Mouse (Mus musculus): Measurements from ENCODE around the gene Brca2. TPM values are rescaled to one million over a fixed set of nuclear protein-coding genes. Genes with fewer than 3 reads are reported as not detected.
"Not testable (repeated sequence)": the region's sequence is repeated elsewhere in the genome, so short reads cannot be mapped to it uniquely, and the experiment has no call there.

Brca2 gene
- 3.2 to 4.2 TPM (median 3.7 TPM) in 3 replicates for total RNA-seq (2017)

GRCm38 (mm10) chr5:150521937-150522866 is at the start of gene Brca2:
Gene Brca2, plus strand, starts transcription at chr5:150522630.
- ATAC-seq (replicated peaks; ENCODE audit: insufficient number of reproducible peaks, low FRiP score, low TSS enrichment, poor library complexity, severe bottlenecking) = peak; percentile 69

GRCm38 (mm10) chr5:150477364-150477763 is 45.1 kb upstream of the Brca2 start:
- no peak for ATAC-seq (replicated peaks; ENCODE audit: insufficient number of reproducible peaks, low FRiP score, low TSS enrichment, poor library complexity, severe bottlenecking)

DNA sequence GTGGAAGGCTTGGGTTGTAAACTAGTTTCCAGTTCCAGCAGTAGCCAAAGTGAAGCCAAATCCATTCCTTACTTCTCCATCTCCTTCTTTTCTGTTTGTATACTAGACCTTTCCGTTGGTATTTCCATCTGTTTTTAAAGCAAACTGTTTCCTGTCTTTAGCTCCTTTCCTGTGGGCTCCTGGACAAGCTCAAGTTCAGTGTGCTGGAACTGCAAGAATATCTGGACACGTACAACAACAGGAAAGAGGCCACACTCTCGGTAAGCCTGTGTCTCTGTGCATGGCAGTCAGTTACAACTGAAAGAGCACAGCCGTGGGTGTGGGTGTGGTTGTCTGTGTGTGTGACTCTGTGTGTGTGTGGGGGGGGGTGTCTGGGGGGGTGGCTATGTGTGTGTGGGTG is 43.8 kb upstream of the Brca2 start:
- ATAC-seq (replicated peaks; ENCODE audit: insufficient number of reproducible peaks, low FRiP score, low TSS enrichment, poor library complexity, severe bottlenecking) = no peak

- ATAC-seq (replicated peaks; ENCODE audit: insufficient number of reproducible peaks, low FRiP score, low TSS enrichment, poor library complexity, severe bottlenecking) = no peak
Measured at GRCm38 (mm10) chr5:150485198-150485597, 37.2 kb upstream of the Brca2 start.

GRCm38 (mm10) chr5:150490285-150490684 is 32.1 kb upstream of the Brca2 start:
- no peak for ATAC-seq (replicated peaks; ENCODE audit: insufficient number of reproducible peaks, low FRiP score, low TSS enrichment, poor library complexity, severe bottlenecking)

DNA sequence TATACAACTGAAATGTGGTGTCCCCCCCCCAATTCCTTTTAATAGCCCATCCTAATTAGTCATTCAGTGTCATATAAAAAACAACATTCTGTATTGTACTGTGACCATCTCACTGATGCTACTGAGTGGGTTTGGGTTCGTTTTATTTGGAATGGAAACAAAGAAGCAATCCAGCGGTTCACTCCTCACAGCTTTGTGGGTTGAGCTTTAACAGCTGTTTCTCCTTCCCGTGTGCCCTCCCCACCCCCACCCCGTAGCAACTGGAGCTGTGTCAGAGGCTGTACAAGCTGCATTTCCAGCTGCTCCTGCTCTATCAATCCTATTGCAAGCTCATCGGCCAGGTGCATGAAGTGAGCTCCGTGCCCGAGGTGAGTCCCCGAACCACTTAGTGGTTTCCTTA is 31.6 kb upstream of the Brca2 start:
- ATAC-seq (replicated peaks; ENCODE audit: insufficient number of reproducible peaks, low FRiP score, low TSS enrichment, poor library complexity, severe bottlenecking) = no peak

DNA sequence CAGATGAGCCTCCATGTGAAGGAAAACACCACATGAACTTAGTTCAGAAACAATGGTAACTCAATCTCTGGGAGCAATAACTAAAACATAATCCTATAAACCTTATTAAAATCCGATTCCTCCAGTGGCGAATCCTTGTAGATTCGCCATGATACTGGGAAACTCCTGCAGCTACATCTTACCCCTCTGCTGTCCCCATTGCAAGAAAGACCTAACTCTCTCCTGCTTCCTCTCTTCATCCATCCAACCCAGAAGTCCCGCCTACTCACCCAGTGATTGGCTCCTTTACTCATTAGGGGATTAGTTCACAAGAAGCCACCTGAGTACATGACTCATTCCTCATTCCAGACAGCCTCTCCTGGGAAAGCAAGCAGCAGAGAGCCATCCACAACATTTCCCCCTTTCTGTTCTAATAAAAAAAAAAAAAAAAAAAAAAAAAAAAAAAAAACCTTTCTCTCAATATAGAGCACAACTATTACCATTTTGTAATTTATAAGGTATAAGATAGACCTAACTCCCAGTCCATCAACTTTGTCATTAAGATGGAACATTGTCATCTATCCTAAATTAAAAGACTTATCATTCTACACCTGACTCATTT is 30.8 kb upstream of the Brca2 start:
- not testable (repeated sequence) for ATAC-seq (replicated peaks; ENCODE audit: insufficient number of reproducible peaks, low FRiP score, low TSS enrichment, poor library complexity, severe bottlenecking)

- peak; percentile 66; the same call in 1 of the 2 replicates for ATAC-seq (replicated peaks; ENCODE audit: insufficient number of reproducible peaks, low FRiP score, low TSS enrichment, poor library complexity, severe bottlenecking)
Measured at GRCm38 (mm10) chr5:150495792-150496191, 26.6 kb upstream of the Brca2 start.

DNA sequence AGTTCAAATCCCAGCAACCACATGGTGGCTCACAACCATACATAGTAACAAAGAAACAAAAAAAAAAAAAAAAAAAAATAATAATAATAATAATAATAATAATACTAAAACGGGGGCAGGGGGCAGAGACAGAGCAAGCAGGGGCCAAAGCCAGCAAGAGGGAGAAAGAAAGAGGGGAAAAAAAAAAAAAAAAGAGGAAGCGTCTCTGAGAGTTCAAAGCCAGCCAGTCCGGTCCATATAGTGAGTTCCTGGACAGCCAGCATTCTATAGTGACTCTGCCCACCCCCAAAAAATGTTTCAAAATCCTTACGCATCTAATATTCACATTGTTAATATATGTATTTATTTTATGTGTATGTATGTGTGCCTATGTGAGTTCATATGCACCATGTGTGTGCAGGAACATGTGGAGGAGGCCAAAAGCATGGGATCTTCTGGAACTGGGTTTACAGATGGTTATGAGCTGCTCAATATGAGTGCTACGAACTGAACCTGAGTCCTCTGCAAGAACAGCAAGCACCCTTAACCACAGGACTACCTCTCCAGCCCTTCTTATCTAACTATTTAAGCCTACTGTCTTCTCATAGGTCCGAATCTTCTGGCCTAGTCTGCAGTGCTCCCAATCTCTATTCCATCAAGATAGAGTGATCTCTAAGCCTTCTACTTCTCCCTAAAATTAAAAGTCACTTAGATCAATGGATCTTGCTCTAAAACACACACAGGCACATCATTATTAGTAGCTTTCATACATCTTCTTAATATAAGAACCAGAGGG is 11.8 kb upstream of the Brca2 start:
- ATAC-seq (replicated peaks; ENCODE audit: insufficient number of reproducible peaks, low FRiP score, low TSS enrichment, poor library complexity, severe bottlenecking) = no peak

DNA sequence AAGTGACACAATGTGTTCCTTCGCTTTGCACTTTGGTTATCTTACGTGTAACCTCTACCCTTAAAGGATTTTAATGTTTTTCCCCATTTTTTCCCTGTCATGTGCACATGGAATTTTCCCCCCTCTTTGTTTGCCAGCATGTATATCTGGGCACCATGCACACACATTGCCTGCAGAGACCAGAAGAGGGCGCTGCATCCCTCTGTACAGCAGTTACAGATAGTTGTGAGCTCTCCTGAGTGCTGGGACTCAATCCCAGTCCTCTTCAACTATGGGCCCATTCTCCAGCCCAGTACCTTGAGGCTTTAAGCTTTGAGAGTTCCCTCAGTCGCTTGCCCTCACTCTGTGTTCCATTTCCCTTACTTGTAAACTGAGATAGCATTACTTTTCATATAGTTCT is 9.2 kb upstream of the Brca2 start:
- ATAC-seq (replicated peaks; ENCODE audit: insufficient number of reproducible peaks, low FRiP score, low TSS enrichment, poor library complexity, severe bottlenecking) = no peak

DNA sequence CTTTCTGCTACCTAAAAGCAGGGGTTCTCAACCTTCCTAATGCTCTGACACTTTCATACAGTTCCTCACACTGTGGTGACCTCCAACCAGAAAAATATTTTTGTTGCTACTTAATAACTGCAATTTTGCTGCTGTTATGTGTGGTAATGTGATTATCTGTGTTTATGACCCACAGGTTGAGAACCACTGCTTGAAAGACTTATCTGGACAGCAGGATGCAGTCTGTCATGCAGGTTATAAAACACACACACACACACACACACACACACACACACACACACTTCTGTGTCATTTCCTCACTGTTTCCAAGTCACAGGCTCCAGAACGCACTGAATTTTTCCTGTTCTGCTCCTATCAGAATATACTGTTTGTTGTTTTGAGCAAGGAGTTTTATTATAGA is 8.4 kb upstream of the Brca2 start:
- no peak for ATAC-seq (replicated peaks; ENCODE audit: insufficient number of reproducible peaks, low FRiP score, low TSS enrichment, poor library complexity, severe bottlenecking)

- no peak for ATAC-seq (replicated peaks; ENCODE audit: insufficient number of reproducible peaks, low FRiP score, low TSS enrichment, poor library complexity, severe bottlenecking)
Measured at GRCm38 (mm10) chr5:150518064-150518463, 4.4 kb upstream of the Brca2 start, which contains the start of gene Zar1l. Gene Zar1l, minus strand, starts transcription at chr5:150518164.

GRCm38 (mm10) chr5:150519551-150519950 is 2.9 kb upstream of the Brca2 start:
- ATAC-seq (replicated peaks; ENCODE audit: insufficient number of reproducible peaks, low FRiP score, low TSS enrichment, poor library complexity, severe bottlenecking) = no peak

DNA sequence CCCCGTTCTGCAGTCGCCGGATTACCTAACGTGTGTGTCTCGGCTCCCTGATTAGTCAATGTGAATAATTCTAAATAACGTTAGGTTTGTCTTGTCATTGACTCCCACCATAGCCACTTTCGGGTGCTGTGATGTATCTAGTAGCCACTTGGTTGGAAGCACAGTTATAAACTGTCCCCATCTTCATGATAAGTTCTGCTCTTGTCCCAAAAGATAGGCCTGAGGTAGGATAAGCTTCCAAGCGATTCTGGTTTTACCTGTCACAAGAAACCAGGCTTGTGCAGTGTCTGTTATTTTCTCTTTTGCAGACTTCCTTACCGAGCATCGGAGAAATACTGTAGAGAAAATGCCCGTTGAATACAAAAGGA is 421 bp downstream of the Brca2 start:
- ATAC-seq (replicated peaks; ENCODE audit: insufficient number of reproducible peaks, low FRiP score, low TSS enrichment, poor library complexity, severe bottlenecking) = peak; percentile 16; the same call in 1 of the 2 replicates

DNA sequence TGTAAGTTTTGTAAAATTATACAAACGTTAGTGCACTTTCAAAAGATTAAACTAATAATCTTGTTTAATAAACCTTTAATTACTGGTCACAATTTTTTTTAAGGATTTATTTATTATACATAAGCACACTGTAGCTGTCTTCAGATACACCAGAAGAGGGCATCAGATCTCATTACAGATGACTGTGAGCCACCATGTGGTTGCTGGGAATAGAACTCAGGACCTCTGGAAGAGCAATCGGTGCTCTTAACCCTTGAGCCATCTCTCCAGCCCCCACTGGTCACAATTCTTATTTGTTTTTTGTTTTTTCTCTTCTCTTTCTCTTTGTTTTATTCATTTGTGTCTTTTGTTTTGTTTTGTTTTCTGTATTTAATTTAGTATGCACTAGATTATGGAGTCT is 2.8 kb downstream of the Brca2 start:
- ATAC-seq (replicated peaks; ENCODE audit: insufficient number of reproducible peaks, low FRiP score, low TSS enrichment, poor library complexity, severe bottlenecking) = no peak

DNA sequence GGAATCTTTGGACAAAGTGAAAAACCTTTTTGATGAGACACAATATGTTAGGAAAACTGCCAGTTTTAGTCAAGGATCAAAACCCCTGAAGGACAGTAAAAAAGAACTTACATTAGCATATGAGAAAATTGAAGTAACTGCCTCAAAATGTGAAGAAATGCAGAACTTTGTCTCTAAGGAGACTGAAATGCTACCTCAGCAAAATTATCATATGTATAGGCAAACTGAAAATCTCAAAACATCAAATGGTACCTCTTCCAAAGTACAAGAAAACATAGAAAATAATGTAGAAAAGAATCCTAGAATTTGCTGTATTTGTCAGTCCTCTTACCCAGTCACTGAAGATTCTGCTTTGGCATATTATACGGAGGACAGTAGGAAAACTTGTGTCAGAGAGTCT is 18.9 kb downstream of the Brca2 start:
- ATAC-seq (replicated peaks; ENCODE audit: insufficient number of reproducible peaks, low FRiP score, low TSS enrichment, poor library complexity, severe bottlenecking) = no peak

DNA sequence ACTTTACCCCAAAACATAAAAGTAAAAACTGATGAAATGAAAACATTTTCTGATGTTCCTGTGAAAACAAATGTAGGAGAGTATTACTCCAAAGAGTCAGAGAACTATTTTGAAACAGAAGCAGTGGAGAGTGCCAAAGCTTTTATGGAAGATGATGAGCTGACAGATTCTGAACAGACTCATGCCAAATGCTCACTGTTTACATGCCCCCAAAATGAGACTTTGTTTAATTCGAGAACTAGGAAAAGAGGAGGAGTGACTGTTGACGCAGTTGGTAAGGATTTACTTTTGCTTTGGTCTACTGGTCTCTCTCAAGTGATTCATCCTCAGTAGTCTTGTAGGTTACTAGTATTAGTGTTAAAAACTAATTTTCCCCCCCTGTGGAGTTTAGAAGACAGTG is 20.8 kb downstream of the Brca2 start:
- ATAC-seq (replicated peaks; ENCODE audit: insufficient number of reproducible peaks, low FRiP score, low TSS enrichment, poor library complexity, severe bottlenecking) = no peak

- ATAC-seq (replicated peaks; ENCODE audit: insufficient number of reproducible peaks, low FRiP score, low TSS enrichment, poor library complexity, severe bottlenecking) = no peak
Measured at GRCm38 (mm10) chr5:150551637-150552036, 29.2 kb downstream of the Brca2 start.

DNA sequence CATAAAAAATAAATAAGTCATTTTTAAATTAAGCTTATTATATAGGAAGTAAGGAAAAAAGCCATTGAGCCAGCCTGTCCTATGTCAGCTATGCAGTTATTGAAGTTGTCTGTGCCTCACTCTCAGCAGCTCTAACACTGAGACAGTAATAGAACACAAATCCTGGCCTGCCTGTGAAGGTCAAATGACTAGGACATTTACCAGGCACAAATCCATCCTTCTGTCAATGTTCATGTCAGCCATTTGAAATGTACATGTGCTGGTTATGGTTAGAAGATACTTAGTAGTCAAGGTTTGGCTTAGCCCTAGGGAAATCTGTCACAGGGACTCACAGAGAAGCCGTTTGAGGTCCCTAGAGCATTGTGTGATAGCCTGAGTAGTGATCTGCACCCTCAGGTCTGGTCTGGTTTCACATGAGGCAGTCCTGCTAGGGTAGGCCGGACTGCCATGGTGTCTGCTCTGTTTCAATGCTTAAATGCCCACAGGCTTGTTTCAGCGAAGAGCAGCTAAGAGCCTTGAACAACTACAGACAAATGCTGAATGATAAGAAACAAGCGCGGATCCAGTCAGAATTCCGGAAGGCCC is 37.2 kb downstream of the Brca2 start:
- ATAC-seq (replicated peaks; ENCODE audit: insufficient number of reproducible peaks, low FRiP score, low TSS enrichment, poor library complexity, severe bottlenecking) = no peak
